Mouse (Mus musculus) frontal cortex, adult 2 months (tissue): ENCODE data around the gene Ppp1r16b. TPM values are rescaled to one million over a fixed set of nuclear protein-coding genes. Genes with fewer than 3 reads are reported as not detected.

Experiments
- DNase-seq, 2 experiments: peaks; one replicate each; pipeline ENCODE4 v3.0.0; 2022; ENCODE audit warnings: low spot score in 1 of 2; ENCODE audit errors: extremely low spot score in 1 of 2
- polyA plus RNA-seq: library from polyadenylated mRNA; depleted of rRNA; stranded (reverse); fragments of >200 nt; gene quantifications from 2 replicates; pipeline ENCODE4 v1.2.3, GENCODE M21; 2012

Ppp1r16b gene
- polyA plus RNA-seq, 1 experiment = 38.4 TPM

DNA sequence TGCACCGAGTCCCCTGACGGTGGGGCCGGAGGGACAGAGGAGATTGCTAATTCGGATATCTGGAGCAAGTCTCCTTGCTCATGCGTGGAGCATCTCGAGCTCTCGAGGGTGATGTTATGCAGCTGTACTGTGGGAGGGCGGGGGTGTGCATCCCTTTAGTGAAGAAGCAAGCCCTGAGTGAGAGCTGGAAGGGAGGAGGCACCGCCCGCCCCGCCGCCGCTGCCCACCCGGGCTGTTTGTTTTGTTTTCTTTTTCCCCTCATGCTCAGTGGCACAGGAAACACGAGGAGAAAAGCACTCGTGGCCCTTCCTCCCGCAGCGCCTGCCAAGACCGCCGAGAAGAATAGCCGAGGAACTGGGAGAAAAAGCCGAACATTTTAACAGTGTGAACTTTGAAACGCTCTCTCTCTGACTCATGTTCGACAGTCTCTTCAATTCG lies 22.6 kb downstream of the Ppp1r16b start:
- peak; percentile 79 to 88 for DNase-seq

DNA sequence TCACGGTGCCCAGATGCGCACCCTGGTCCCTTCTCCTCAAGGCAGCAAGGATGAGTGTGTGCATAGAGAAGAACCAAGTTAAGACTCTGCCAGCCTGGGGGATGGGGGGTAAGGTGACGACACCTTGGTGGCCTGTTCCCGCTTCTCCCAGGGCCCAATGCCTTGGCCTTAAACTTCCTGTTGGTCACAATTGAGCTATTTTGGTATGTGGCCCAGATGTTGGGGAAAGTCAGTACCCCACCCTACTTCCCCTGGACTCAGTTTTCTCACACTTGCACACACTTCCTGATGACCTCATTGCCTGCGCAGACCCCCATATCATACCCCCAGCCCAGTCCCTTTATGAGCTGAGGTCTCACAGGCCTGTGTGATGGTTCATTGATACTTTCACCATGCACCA lies 23.9 kb downstream of the Ppp1r16b start:
- DNase-seq = no peak

DNA sequence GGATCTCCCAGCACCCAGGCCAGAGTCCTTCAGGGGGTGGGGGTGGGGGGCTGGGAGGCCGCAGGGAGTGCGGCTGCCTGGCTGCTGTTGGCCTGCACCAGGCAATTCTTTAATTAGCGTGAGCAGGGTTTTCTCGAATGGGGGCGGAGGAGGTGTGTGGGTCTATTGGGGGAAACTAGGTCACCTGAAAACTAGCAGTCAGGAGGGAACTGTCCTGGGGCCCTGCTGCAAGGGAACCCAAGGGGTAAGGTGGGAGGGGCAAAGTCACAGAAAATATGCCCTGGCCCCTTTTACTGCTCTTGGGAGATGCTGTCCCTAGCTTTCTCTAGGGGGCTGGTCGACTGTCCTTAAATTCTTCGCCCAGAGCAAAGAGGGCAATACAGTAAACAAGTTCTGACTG lies 24.4 kb downstream of the Ppp1r16b start:
- no peak for DNase-seq

DNA sequence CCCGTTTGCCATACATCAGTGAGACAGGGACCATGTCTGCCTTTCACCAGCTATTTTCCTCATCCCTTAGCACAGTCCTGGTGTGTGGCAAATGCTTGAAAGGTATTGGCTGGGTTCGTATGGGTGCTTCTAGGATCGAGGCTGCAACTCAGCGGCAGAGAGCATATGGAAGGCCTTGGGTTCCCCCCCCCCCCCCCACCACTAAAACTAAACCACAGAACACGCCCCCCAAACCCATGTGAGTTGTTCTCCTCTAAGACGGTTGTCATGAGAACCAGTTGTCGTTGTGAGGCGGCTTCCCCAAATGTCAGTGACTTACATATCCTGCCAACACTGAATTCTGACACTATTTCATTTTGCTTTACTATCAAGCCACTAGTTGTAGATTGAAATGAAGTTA lies 24.9 kb downstream of the Ppp1r16b start:
- peak in 1 of 2 experiments; percentile 65 for DNase-seq

DNA sequence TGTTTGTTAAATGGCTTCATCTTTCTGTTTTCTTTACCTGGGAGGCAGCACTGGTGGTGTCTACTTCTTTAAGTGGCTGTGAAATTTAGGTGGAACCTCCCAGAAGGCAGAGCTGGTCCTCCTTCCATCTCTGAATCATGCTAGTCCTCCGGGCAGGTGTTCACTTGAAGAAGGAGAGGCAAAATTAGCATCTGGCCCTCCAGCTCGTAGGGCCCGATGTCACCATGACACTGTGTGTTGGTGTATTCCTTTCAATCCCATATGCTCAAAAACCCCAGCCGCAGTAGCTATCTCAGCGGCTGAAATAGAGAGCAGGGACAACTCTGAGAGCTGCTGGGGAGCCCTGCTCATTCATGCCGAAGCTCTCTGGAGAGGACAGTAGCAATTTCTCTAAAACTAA lies 27.0 kb downstream of the Ppp1r16b start:
- no peak for DNase-seq

DNA sequence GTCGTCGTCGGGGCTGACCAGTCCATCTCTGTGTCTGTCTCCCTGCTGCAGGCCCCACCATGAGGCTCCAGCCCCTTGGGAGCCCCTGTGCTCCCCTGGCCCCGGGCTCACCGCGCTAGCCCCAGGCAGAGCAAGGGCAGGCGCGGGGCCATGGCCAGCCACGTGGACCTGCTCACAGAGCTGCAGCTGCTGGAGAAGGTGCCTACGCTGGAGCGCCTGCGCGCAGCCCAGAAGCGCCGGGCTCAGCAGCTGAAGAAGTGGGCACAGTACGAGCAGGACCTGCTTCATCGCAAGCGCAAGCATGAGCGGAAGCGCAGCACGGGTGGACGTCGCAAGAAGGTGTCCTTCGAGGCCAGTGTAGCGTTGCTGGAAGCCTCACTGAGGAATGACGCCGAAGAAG lies 30.6 kb downstream of the Ppp1r16b start:
- no peak for DNase-seq

DNA sequence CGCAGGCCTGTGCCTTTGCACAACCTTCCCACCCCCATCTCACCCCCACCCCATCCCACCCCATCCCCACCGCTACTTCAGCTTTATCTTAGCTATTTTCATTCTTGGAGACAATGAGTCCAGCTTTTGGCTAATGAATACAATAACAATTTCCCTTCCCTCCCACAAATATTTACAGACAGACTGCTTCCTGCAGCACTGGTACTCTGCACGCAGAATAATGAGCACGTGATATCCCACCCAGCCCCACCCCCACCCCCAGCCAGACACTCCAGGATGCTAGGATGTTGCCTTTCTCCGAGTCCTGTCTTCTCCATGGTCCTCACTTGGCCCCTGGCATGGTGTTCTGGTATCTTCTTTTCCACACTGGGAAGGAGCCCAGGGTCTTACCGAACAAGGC lies 31.3 kb downstream of the Ppp1r16b start:
- DNase-seq = no peak

DNA sequence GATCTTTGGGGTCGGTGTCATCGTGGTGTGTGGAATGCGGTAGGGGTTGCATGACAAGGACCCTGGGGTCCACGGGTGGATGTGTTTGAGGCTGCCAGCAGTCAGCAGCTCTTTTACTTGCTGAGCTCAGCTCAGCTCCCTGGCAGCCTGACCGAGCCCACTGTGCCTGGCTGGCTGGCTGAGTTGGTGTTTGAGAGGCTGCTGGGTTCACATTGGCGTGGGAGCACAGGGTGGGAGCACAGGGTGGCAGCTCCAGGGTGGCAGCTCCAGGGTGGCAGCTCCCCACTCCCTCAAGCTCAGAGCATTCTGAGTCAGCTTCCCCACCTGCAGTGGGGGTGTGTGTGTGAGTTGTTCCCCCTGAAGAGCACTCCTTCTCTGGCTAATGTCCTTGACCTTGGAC lies 34.7 kb downstream of the Ppp1r16b start:
- DNase-seq = no peak

DNA sequence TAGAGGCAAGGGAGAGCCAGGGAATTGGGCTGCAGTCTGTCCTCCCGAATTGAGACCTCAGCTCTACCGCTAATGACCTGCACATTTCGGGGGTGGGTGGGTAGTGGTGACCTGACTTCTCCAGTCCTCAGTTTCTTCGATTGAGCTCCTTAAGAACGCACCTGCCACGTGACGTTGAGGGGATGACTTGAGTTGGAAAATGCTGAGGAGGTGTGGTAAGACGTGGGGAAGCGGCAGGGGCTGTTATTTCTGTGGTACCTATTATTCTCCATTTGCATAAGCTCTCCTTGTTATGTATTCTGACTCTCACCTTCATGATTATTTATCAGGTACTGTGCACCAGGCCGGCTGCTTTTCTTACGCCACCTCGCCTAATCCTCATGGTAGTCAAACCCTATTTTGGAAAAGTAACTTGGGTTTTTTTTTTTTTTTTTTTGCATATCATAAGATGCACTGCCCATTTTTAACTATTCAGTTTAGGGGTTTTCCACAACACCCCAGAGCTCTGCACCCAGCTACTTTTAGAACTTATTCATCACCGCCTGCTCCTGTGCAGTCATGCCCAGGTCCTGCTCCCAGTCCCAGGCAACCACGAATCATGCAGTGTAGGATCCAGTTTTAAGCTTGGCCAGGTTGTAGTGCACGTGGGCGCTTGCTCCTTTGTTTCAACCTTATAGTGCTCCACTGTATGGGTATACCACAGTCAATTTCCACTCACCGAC lies 35.5 kb downstream of the Ppp1r16b start:
- DNase-seq = no peak

DNA sequence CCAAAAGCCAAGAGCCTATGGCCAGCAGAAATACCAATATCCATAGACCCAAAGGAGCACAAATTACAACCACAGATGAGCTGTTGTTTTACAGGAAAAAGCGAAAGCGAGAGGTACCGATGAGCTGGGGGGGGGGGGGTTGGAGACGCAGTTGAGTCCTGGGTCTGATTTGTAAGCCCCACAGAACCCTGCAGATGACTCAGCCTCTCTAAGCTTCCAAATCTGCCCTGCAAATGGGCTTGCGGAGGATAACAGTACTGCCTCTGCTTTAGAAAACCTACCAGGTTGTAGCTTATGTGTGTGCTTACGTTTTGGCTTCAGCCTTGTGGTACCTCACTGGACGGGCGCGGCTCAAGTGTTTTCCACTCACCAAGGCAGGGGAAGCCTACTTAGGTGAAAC lies 36.3 kb downstream of the Ppp1r16b start:
- DNase-seq = no peak

DNA sequence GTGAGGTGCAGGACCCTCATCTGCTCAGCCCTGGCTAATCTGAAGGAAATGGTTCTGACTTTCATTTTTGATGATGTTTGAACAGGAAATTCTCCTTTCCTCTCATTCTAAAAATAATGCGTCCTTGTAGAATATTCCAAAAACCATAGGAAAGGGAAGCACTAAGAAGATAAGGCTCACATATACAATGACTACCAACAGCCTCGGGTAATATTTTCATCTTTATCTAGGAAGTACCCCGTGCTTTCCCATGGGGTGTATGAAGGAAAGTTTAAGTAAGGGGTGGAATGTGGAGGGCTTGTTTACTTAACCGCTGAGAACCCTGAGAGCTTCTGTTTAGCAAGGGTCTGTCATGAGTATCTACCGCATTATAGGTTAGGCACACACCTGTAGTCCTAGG lies 37.0 kb downstream of the Ppp1r16b start:
- no peak for DNase-seq

DNA sequence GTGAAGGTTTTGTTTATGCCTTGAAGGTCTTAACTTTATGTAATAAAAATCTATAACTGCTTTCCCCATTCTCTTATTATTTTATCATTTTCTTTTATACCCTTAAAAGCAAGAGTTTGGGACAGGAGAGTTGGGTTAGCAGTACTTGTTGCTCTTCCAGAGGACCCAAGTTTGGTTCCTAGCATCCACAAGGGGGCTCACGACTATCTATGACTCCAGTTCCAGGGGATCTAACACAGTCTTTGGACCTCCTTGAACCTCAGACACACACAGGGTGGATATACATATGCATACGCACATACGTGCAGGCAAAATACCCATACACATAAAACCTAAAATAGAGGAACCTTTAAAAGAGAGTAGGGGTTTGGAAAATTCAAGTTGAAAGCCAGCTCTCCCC lies 39.5 kb downstream of the Ppp1r16b start:
- DNase-seq = no peak

DNA sequence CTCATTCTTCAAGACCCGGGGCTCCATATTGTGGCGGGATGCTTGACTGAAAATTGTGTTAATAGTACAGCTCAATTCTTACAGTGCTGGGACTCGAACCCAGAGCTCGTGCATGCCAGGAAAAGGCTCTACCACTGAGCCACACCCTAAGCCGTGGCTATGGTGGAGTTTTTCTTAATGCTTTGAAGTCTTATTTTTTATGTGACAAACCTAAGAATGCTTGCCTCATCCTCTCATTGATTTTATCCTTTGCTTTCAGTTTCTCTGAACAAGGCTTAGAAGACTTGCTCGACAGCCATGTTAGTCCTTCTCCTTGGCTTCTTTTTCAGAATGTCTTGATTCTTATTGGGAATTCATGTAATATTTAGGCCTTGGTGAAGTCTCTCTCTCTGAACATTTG lies 40.3 kb downstream of the Ppp1r16b start:
- no peak for DNase-seq

DNA sequence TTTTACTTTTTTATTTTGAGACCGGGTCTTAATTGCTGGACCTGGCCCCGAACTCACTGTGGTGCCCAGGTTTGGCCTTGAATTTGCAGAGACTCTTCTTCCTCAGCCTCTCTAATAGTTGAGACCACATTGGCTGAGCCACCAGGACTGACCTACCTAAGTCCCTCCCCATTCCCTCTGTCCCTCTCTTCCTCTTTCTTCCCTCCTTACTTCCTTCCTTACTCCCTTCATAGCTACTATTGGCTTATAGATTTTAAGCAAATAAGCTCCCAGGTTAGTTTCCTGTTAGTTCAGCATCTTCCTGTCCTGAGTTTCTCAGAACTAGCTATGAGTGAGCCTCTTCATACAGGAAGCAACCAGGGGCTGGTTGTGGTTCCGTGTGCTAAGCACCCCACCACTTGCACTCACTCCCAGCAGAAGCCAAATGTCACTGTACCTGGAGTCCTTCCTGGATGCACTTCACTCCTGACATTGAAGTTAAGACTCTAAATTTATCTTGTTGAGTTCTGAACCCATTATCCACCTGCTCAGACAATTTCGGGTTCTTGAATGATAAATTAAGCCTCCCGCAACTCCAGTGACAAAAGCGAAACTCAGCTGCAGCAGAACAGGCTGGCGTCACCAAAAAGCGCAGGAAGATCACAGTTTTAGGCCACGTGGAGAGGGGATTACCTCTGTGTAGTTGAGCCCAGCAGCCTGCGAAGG lies 41.7 kb downstream of the Ppp1r16b start:
- DNase-seq = no peak

DNA sequence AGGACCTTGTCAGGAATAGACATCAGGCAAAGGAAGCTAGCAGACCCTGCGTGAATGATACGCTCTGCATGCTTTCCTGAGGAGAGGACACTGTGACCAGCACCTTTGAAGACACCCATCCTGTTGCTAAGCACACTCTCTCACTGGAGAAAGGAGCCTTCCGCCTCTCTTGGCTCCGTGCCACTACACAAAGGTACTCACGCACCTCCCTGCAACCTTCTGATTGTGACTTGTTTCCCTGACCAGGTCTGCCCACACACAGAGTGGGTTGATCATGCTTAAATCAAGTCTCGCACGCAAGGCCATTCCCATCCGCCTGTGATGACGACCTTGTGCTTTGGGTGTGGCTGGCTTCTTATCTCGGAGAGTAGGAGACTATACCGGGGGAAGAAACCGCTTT lies 42.9 kb downstream of the Ppp1r16b start:
- no peak for DNase-seq

DNA sequence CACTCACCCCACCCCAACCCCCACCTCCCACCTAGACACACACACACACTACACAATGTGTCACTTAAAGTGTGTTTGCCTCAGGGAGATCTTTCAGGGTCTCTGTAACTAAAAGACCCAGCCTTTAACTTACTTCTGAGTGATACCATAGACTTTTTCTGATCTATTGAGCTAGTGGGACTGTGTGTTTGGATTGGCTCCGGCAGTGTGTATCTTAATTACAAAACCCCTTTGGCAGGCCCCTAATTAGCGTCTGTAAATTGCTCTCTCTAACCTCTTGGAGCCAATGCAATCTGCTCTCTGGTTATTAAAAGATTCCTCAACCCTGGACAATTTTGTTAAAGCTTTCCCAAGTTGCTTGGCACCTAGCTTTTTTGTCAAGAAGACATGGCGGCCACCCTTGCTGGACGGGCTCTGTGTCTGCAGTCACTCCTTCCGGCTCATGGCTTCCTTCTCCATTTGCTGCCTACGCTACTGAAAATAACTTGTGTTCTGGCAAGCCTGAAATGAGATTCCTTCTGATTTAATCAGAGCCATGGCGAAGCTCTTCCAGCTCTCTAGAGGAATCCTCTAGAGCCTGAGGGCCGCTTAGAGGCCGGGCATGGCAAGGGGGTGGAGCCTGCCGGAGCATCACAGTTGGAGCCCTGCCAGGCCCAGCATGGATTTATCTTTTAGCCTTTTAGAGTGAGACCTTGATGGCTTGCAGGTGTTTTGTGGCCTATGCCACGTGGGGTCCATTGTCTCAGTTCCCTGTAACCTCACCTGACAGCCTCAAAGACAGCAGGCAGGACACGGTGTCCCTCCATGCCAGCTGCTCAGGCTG lies 46.9 kb downstream of the Ppp1r16b start:
- DNase-seq = peak in 1 of 2 experiments; percentile 77

DNA sequence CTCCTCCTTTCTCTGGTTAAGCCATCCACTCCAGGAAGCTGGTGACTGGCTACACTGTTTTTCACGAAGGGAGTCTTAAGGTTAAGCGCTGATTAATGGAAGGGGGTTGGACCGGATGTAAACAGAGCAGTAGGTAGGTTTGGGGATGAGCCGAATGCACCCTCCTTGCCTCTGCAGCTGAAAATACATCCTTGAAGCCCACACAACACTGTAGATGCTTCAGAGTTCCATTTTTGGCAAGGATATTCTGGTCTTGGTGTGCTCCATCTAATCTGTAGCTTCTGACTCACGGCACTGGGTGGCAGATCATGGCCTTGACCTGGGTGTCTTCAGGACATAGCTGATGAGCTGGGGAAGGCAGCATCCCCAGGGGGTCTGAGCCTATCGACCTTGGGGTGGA lies 49.6 kb downstream of the Ppp1r16b start:
- DNase-seq = peak in 1 of 2 experiments; percentile 66

DNA sequence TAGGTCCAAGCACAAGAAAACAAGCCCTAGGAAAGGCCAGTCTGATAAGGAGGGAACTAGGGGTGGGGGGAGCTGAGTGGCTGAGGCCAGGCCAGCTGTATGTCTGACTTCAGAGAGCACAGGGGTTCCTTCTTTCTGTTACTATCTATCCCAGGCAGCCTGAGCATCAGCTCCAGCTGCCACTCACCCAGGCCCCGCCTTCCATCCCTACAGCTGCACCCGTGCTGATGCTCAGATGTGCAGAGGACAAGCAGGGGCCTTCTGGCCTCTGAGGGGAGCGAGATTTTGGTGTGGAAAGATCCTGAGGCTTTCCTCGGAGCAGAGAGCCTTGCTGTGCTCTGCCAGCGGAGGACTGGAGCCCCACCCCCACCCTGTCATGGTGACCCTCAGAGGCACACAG lies 50.9 kb downstream of the Ppp1r16b start:
- no peak for DNase-seq

DNA sequence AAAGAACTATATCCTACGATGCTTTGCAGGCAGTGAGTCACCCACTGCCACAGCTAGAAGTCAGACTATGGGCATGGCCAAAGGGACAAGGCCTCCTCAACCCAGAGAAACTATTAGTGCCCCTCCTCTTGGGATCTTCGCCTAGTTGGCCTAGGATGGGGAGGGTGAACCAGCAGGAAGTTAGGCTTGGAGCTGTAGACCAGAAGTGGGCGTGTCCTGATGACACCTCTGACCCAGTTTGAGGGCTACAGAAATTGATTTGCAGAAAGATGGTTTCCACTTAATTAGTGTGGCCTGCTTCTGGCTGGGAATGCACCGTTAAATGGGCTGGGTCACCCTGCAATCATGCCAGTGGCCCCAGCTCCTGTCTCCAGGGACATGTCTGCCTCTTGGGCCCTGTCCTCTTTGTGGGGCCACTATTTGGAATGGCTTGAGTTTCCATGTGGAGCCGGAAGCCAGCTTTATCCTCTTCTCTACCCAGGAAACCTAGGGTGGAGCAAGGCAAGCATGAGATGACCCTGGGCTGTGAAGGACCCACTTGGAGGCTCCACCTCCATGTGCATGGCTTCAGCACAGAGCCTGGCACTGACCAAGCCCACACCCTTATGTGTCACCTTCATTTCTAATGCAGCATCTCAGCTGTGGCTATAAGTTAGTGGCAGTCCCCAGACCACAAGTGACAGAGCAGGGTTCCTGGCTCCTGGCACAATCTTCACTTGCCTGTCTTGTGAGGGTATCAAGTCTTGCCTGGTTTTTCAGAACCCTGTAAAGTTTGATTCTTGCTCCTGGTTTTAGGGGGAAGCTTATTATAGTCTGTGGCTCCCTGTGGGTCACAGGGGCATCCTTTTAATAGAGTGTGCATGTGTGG lies 52.6 kb downstream of the Ppp1r16b start:
- DNase-seq = no peak

DNA sequence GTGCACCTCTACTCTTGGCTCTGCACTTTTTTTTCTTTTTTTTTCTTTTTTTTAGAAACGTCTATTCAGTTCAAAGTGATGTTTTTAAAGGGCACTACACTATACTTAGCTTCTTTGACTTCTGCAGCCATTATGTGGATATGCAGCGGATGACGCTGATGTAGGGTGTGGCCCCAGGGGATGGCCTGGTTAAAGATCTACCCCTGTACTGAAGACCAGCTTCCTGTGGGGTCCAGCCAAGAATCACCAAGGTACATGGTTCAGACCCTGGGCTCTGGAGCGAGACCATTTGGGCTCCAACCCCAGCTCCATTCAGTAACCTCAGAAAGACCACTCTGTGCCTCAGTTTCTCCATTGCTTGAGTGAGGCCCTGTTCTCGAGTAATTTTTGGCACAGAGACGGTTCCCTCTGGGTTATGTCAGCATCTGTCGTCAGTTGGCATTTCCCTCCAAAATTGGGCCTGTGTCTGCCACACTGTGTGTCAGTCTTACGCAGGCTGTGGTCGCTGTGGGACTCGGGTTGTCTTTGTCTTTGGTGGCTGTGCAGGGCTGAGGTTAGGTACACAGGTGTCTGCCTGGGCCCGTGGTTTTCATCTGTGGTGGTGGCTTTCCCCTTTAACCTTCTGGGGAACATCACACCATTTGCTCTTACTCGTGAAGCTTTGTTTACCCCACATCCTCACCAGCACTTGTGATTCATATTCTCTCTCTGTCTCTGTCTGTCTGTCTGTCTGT lies 53.8 kb downstream of the Ppp1r16b start:
- no peak for DNase-seq
